In the genomic region with DNA sequence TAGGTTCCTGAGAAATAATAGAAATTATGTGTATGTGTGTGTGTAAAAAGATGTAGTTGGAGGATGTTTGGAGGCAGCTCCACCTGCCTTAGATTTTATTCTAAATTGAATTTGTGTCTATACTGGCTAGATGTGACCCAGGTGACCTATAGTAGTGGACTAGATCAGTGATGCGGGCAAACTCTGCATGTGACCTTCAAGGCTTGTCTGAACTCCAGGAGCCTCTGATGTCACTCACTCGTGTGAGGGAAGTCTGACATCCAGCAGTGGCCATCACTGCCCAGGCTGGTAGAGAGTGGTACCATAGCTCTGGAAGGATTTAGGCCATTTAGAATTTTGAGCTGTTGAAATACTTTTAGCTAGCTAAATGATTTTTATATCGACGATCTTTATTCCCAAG, we compare ENCODE assay signal across 8 mouse cellular contexts. TPM values are rescaled to one million over a fixed set of nuclear protein-coding genes. Genes with fewer than 3 reads are reported as not detected.
DNase-seq lines count a peak whose midpoint lies in the region; ATAC-seq and TF ChIP-seq lines count a peak whose summit lies in the region.

No protein-coding gene starts in this region.

- H3K4me1 ChIP-seq in erythroblast, embryonic 14.5 days (ENCODE audit: control insufficient read depth): peaks cover 41% of the 10 kb centered on the region
- H3K4me1 ChIP-seq in CH12.LX (ENCODE audit: control insufficient read depth in 1 of 2, insufficient read depth in 2 of 2): peaks cover 0 to 12% of the 10 kb centered on the region in 2 experiments; a peak in 2 of 4 replicates
- peaks cover 22% of the 10 kb centered on the region for H3K4me1 ChIP-seq in embryonic facial prominence, embryonic 14.5 days (ENCODE audit: control insufficient read depth, insufficient read depth, low read length)
- H3K4me1 ChIP-seq in limb, embryonic 11.5 days (ENCODE audit: control insufficient read depth, insufficient read depth, low read length): peaks cover 13% of the 10 kb centered on the region
- H3K4me1 ChIP-seq in neural tube, embryonic 15.5 days: peaks cover 26% of the 10 kb centered on the region

- TF ChIP-seq EP300 in CH12.LX (IDR thresholded peaks at IDR 0.05; ENCODE audit: low read length): no peak

- 39% methylated on average over 4 of the region's 4 CpGs for WGBS in embryonic facial prominence, embryonic 14.5 days
- 45% methylated on average over 4 of the region's 4 CpGs for WGBS in limb, embryonic 11.5 days
- WGBS in neural tube, embryonic 15.5 days: 45% methylated on average over 4 of the region's 4 CpGs

- peak overlapping the region; percentile 83; the same call in 1 of the 2 replicates for H3K9ac ChIP-seq in CH12.LX (ENCODE audit: insufficient read depth, low read depth)
- H3K9ac ChIP-seq in embryonic facial prominence, embryonic 14.5 days (ENCODE audit: low read depth, low read length): peak overlapping the region; percentile 93
- H3K9ac ChIP-seq in limb, embryonic 11.5 days (ENCODE audit: low read length): peak overlapping the region; percentile 22; the same call in 1 of the 2 replicates
- H3K9ac ChIP-seq in neural tube, embryonic 15.5 days (replicated peaks): peak overlapping the region; percentile 47

- in situ Hi-C loops in CH12.LX (cut with MboI; ENCODE audit: low pct_ligation_motif_present, low pct_unique_long_range_greater_than_20kb, low sequenced_read_pairs): no loop called here

- no peak for ATAC-seq in erythroblast, adult 5-6 weeks (replicated peaks; ENCODE audit: low FRiP score, poor library complexity, severe bottlenecking)
- ATAC-seq in embryonic facial prominence, embryonic 14.5 days (ENCODE audit: low read depth): no peak
- ATAC-seq in limb, embryonic 11.5 days (ENCODE audit: insufficient number of reproducible peaks, low FRiP score, low TSS enrichment, low read depth): no peak
- ATAC-seq in neural tube, embryonic 15.5 days (ENCODE audit: low FRiP score): no peak

- dilution Hi-C loops in CH12.LX (cut with MboI; ENCODE audit: extremely low pct_ligation_motif_present, extremely low pct_unique_long_range_greater_than_20kb, low sequenced_read_pairs): no loop called here

- peaks cover 6% of the 10 kb centered on the region for H3K27me3 ChIP-seq in erythroblast, embryonic 14.5 days (ENCODE audit: control insufficient read depth)
- H3K27me3 ChIP-seq in CH12.LX (replicated peaks): peaks cover 3% of the 10 kb centered on the region
- no peaks in the 10 kb centered on the region for H3K27me3 ChIP-seq in embryonic facial prominence, embryonic 14.5 days (replicated peaks; ENCODE audit: control insufficient read depth, insufficient read depth, low read length)
- H3K27me3 ChIP-seq in limb, embryonic 11.5 days (ENCODE audit: control insufficient read depth, insufficient read depth, low read length): no peaks in the 10 kb centered on the region
- H3K27me3 ChIP-seq in neural tube, embryonic 15.5 days (replicated peaks): no peaks in the 10 kb centered on the region

- H3K27ac ChIP-seq in CH12.LX (ENCODE audit: insufficient read depth, low read depth): no peak overlapping the region
- H3K27ac ChIP-seq in embryonic facial prominence, embryonic 14.5 days (replicated peaks; ENCODE audit: low read depth, low read length): no peak overlapping the region
- no peak overlapping the region for H3K27ac ChIP-seq in limb, embryonic 11.5 days (replicated peaks; ENCODE audit: low read depth, low read length)
- H3K27ac ChIP-seq in neural tube, embryonic 15.5 days (replicated peaks): no peak overlapping the region

- no peak for TF ChIP-seq CTCF in CH12.LX (conservative IDR thresholded peaks at IDR 0.05 in 1 of 2, IDR thresholded peaks at IDR 0.05 in 1 of 2; ENCODE audit: low read depth in 2 of 2, low read length in 2 of 2)

- no peak for TF ChIP-seq POLR2A in CH12.LX (IDR thresholded peaks at IDR 0.05; ENCODE audit: low read depth, low read length)

- DNase-seq in CH12.LX (ENCODE audit: extremely low read depth): no peak
- DNase-seq in embryonic facial prominence, embryonic 14.5 days (ENCODE audit: low spot score): no peak
- peak; percentile 17 for DNase-seq in limb, embryonic 11.5 days (ENCODE audit: low spot score)
- no peak for DNase-seq in spleen, postnatal 10 days (ENCODE audit: low spot score in 2 of 2)
- DNase-seq in frontal cortex, adult 2 months (ENCODE audit: extremely low spot score in 1 of 2, low spot score in 1 of 2): no peak

- peak overlapping the region; percentile 93 for H3K4me3 ChIP-seq in erythroblast, embryonic 14.5 days (replicated peaks)
- peak overlapping the region in 1 of 3 experiments; percentile 11 for H3K4me3 ChIP-seq in CH12.LX (replicated peaks in 1 of 3; ENCODE audit: low read depth in 2 of 3, low read length in 2 of 3, poor library complexity in 1 of 3)
- peak overlapping the region; percentile 75 for H3K4me3 ChIP-seq in embryonic facial prominence, embryonic 14.5 days (ENCODE audit: low read depth, low read length)
- peak overlapping the region; percentile 79 for H3K4me3 ChIP-seq in limb, embryonic 11.5 days (ENCODE audit: low read depth, low read length)
- peak overlapping the region; percentile 83 for H3K4me3 ChIP-seq in neural tube, embryonic 15.5 days (replicated peaks)

- TF ChIP-seq RAD21 in CH12.LX (IDR thresholded peaks at IDR 0.05; ENCODE audit: low read depth, low read length): no peak

- 0 out of 2 replicates have a peak, but pooled peaks cover 3% of the 10 kb centered on the region for H3K79me2 ChIP-seq in CH12.LX (replicated peaks; ENCODE audit: control insufficient read depth, extremely low read depth, insufficient read depth, poor library complexity, severe bottlenecking)

- no peaks in the 10 kb centered on the region for H3K9me3 ChIP-seq in erythroblast, embryonic 14.5 days (ENCODE audit: control insufficient read depth, low read length)
- H3K9me3 ChIP-seq in CH12.LX (replicated peaks; ENCODE audit: low read length): no peaks in the 10 kb centered on the region
- H3K9me3 ChIP-seq in embryonic facial prominence, embryonic 14.5 days (ENCODE audit: control insufficient read depth, low read length): no peaks in the 10 kb centered on the region
- H3K9me3 ChIP-seq in limb, embryonic 11.5 days (ENCODE audit: control insufficient read depth, low read length): no peaks in the 10 kb centered on the region
- H3K9me3 ChIP-seq in neural tube, embryonic 15.5 days (replicated peaks): no peaks in the 10 kb centered on the region

- peak overlapping the region; percentile 100 for H3K4me2 ChIP-seq in CH12.LX (ENCODE audit: insufficient read depth, low read depth, poor library complexity, severe bottlenecking)
- peak overlapping the region; percentile 70 for H3K4me2 ChIP-seq in embryonic facial prominence, embryonic 14.5 days (ENCODE audit: low read depth, low read length)
- H3K4me2 ChIP-seq in limb, embryonic 11.5 days (ENCODE audit: low read depth, severe bottlenecking): peak overlapping the region; percentile 85
- peak overlapping the region; percentile 81 for H3K4me2 ChIP-seq in neural tube, embryonic 15.5 days

- H3K36me3 ChIP-seq in erythroblast, embryonic 14.5 days (ENCODE audit: control insufficient read depth): no peaks in the 10 kb centered on the region; the same call in 1 of the 2 replicates
- no peaks in the 10 kb centered on the region for H3K36me3 ChIP-seq in CH12.LX (replicated peaks in 1 of 2; ENCODE audit: control insufficient read depth in 1 of 2, insufficient read depth in 1 of 2, low read length in 1 of 2)
- no peaks in the 10 kb centered on the region for H3K36me3 ChIP-seq in embryonic facial prominence, embryonic 14.5 days (ENCODE audit: control insufficient read depth, insufficient read depth, low read length)
- H3K36me3 ChIP-seq in limb, embryonic 11.5 days (ENCODE audit: control insufficient read depth, insufficient read depth, low read length): no peaks in the 10 kb centered on the region
- H3K36me3 ChIP-seq in neural tube, embryonic 15.5 days: no peaks in the 10 kb centered on the region

TF ChIP-seq in CH12.LX, 34 proteins besides CTCF, POLR2A, EP300 and RAD21:
- TF ChIP-seq MXI1 (IDR thresholded peaks at IDR 0.05; ENCODE audit: low read depth, low read length) (no peak), BHLHE40 (IDR thresholded peaks at IDR 0.05; ENCODE audit: low read depth, low read length) (peak; percentile 42; the same call in 1 of the 2 replicates)

RNA-seq across cellular contexts. Expression of gene Cdc42bpa, which starts 1.5 kb away (rescaled TPM):
- polyA plus RNA-seq in erythroblast, embryonic 14.5 days (2012): 2.3 and 3.0 TPM in 2 replicates
- 6.9 and 15.7 TPM in 2 replicates for total RNA-seq in erythroblast, adult 5-6 weeks (2015; ENCODE audit: low replicate concordance)
- 27.2 and 30.0 TPM in 2 replicates for total RNA-seq in erythroblast, adult 5-6 weeks (2017; ENCODE audit: low replicate concordance)
- total RNA-seq in CH12.LX (2012; rRNA removed): 5.0 and 5.6 TPM in 2 replicates
- 5.1 and 5.3 TPM in 2 replicates for total RNA-seq in CH12.LX (2014; rRNA removed)
- 7.1 and 9.0 TPM in 2 replicates for polyA plus RNA-seq in CH12.LX (2012; ENCODE audit: insufficient read length, low read depth)
- 16.3 and 17.0 TPM in 2 replicates for polyA plus RNA-seq in embryonic facial prominence, embryonic 14.5 days (2014; fragmentation: Nextera tagmentation; extraction: Ambion mirVana)
- 11.3 and 13.8 TPM in 2 replicates for polyA plus RNA-seq in limb, embryonic 11.5 days (2014; fragmentation: Nextera tagmentation; extraction: Ambion mirVana)
- polyA plus RNA-seq in neural tube, embryonic 15.5 days (2015; fragmentation: Nextera tagmentation; extraction: Ambion mirVana): 22.8 and 24.6 TPM in 2 replicates
- 118 and 133 TPM in 2 replicates for polyA plus RNA-seq in frontal cortex, adult 2 months (2012; rRNA removed)

Comparison
In these comparisons a context has a peak if more than half of its experiments do, and no peak if none do; other contexts are left out.
1. H3K9ac ChIP-seq: peak in every context shown above with its lines; median percentile 93 in embryonic facial prominence, embryonic 14.5 days; 83 in CH12.LX; 47 in neural tube, embryonic 15.5 days; 22 in limb, embryonic 11.5 days.